Mouse (Mus musculus) liver, embryonic 14.5 days (tissue): ENCODE data around the gene Ptgfrn.

Source experiments
- CTCF ChIP-seq: IDR thresholded peaks from 2 replicates; pipeline ENCODE4 v1.5.1; 2016; ENCODE audit warnings: antibody characterized with exemption, low read depth, control low read depth
- EP300 ChIP-seq: IDR thresholded peaks from 2 replicates; pipeline ENCODE4 v1.6.1; 2016; ENCODE audit warnings: antibody characterized with exemption, low read depth

DNA sequence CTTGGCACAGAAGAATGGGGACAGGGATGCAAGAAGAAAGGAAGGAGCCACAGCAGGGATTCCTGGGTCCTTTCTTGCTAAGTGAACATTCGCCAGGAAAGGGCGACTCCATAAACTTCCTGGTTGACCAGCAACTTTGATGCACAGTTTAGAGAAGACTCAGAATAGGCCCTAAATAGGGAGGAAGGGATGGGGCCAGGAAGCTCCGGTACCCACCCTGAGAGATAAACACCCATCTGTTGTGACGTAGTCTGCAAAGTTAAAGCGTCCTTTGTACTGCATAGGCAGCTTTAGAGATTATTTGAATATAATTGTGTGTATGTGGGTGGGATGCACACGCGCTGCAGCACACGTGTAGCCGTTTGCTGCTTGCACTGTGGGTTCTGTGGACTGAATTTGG, 75.6 kb downstream of the Ptgfrn start:
- TF ChIP-seq CTCF = no peak
- TF ChIP-seq EP300 = no peak
